Mouse (Mus musculus): ENCODE measurements around the gene Miip. TPM values are rescaled to one million over a fixed set of nuclear protein-coding genes. Genes with fewer than 3 reads are reported as not detected.

Gene Miip
- polyA plus RNA-seq (2015; fragmentation: Nextera tagmentation; extraction: Ambion mirVana) = 33.5 and 38.1 TPM in 2 replicates

- H3K36me3 ChIP-seq (ENCODE audit: control insufficient read depth, insufficient read depth, low read length) = peaks cover 29% of the 10 kb centered on the region
- H3K27ac ChIP-seq (ENCODE audit: low read length) = peak within 1 kb of the TSS; percentile 83
- peak within 1 kb of the TSS; percentile 91 for H3K9ac ChIP-seq (ENCODE audit: low read depth, low read length)
- H3K4me3 ChIP-seq (ENCODE audit: low read length) = peak within 1 kb of the TSS; percentile 90
- WGBS = under 1% methylated on average over 30 of the region's 30 CpGs
- peak within 1 kb of the TSS; percentile 78 for H3K4me2 ChIP-seq (ENCODE audit: low read depth, low read length)
- H3K9me3 ChIP-seq (ENCODE audit: control insufficient read depth, low read length) = no peaks in the 10 kb centered on the region
- peaks cover 15% of the 10 kb centered on the region for H3K4me1 ChIP-seq (ENCODE audit: control insufficient read depth, insufficient read depth, low read length)
- ATAC-seq = peak; percentile 99
- no peaks in the 10 kb centered on the region for H3K27me3 ChIP-seq (replicated peaks; ENCODE audit: control insufficient read depth, insufficient read depth, low read length)
Measured at GRCm38 (mm10) chr4:147868450-147869031, at the start of gene Miip, which contains the start of gene Fv1. TSS of gene Miip (minus strand) at chr4:147868816. TSS of gene Fv1 (plus strand) at chr4:147868979.

- no peaks in the 10 kb centered on the region for H3K9me3 ChIP-seq (ENCODE audit: control insufficient read depth, low read length)
- no peak for ATAC-seq
- H3K4me3 ChIP-seq (ENCODE audit: low read length) = no peak overlapping the region
- H3K27ac ChIP-seq (ENCODE audit: low read length) = no peak overlapping the region
- 87% methylated on average over 5 of the region's 5 CpGs for WGBS
- no peaks in the 10 kb centered on the region for H3K27me3 ChIP-seq (replicated peaks; ENCODE audit: control insufficient read depth, insufficient read depth, low read length)
- no peaks in the 10 kb centered on the region for H3K36me3 ChIP-seq (ENCODE audit: control insufficient read depth, insufficient read depth, low read length)
- no peak overlapping the region for H3K9ac ChIP-seq (ENCODE audit: low read depth, low read length)
- H3K4me2 ChIP-seq (ENCODE audit: low read depth, low read length) = no peak overlapping the region
- peaks cover 4% of the 10 kb centered on the region; the same call in 1 of the 2 replicates for H3K4me1 ChIP-seq (ENCODE audit: control insufficient read depth, insufficient read depth, low read length)
Measured at GRCm38 (mm10) chr4:147909486-147909885, 40.9 kb upstream of the Miip start.

- no peak overlapping the region for H3K4me3 ChIP-seq (ENCODE audit: low read length)
- 0 out of 2 replicates have a peak, but pooled peaks cover 2% of the 10 kb centered on the region for H3K36me3 ChIP-seq (ENCODE audit: control insufficient read depth, insufficient read depth, low read length)
- H3K9me3 ChIP-seq (ENCODE audit: control insufficient read depth, low read length) = no peaks in the 10 kb centered on the region
- H3K27ac ChIP-seq (ENCODE audit: low read length) = no peak overlapping the region
- no peak overlapping the region for H3K4me2 ChIP-seq (ENCODE audit: low read depth, low read length)
- no peak for ATAC-seq
- H3K27me3 ChIP-seq (replicated peaks; ENCODE audit: control insufficient read depth, insufficient read depth, low read length) = no peaks in the 10 kb centered on the region
- H3K4me1 ChIP-seq (ENCODE audit: control insufficient read depth, insufficient read depth, low read length) = peaks cover 13% of the 10 kb centered on the region
- H3K9ac ChIP-seq (ENCODE audit: low read depth, low read length) = no peak overlapping the region
- WGBS = 85% methylated on average over 5 of the region's 5 CpGs
Measured at GRCm38 (mm10) chr4:147906230-147906629, 37.6 kb upstream of the Miip start.

- H3K27me3 ChIP-seq (replicated peaks; ENCODE audit: control insufficient read depth, insufficient read depth, low read length) = no peaks in the 10 kb centered on the region
- 3% methylated on average over 8 of the region's 8 CpGs for WGBS
- H3K9me3 ChIP-seq (ENCODE audit: control insufficient read depth, low read length) = no peaks in the 10 kb centered on the region
- H3K4me3 ChIP-seq (ENCODE audit: low read length) = peak overlapping the region; percentile 94
- ATAC-seq = 0 out of 2 replicates have a peak, but pooled peaks have one; percentile 0
- peak overlapping the region; percentile 96 for H3K9ac ChIP-seq (ENCODE audit: low read depth, low read length)
- H3K4me2 ChIP-seq (ENCODE audit: low read depth, low read length) = peak overlapping the region; percentile 65
- peaks cover 16% of the 10 kb centered on the region for H3K4me1 ChIP-seq (ENCODE audit: control insufficient read depth, insufficient read depth, low read length)
- H3K27ac ChIP-seq (ENCODE audit: low read length) = no peak overlapping the region
- 0 out of 2 replicates have a peak, but pooled peaks cover 2% of the 10 kb centered on the region for H3K36me3 ChIP-seq (ENCODE audit: control insufficient read depth, insufficient read depth, low read length)
Measured at GRCm38 (mm10) chr4:147905090-147905659, 36.6 kb upstream of the Miip start.

GRCm38 (mm10) chr4:147904313-147905089 lies 35.9 kb upstream of the Miip start, which contains the start of gene Mfn2:
TSS of gene Mfn2 (minus strand) at chr4:147904704.
- Histone ChIP-seq H3K27ac (ENCODE audit: low read length) (peak within 1 kb of the TSS; percentile 76), H3K9me3 (ENCODE audit: control insufficient read depth, low read length) (no peaks in the 10 kb centered on the region), H3K4me3 (ENCODE audit: low read length) (peak within 1 kb of the TSS; percentile 94), H3K4me1 (ENCODE audit: control insufficient read depth, insufficient read depth, low read length) (peaks cover 16% of the 10 kb centered on the region), H3K4me2 (ENCODE audit: low read depth, low read length) (peak within 1 kb of the TSS; percentile 65), H3K27me3 (replicated peaks; ENCODE audit: control insufficient read depth, insufficient read depth, low read length) (no peaks in the 10 kb centered on the region), H3K9ac (ENCODE audit: low read depth, low read length) (peak within 1 kb of the TSS; percentile 96), H3K36me3 (ENCODE audit: control insufficient read depth, insufficient read depth, low read length) (0 out of 2 replicates have a peak, but pooled peaks cover 2% of the 10 kb centered on the region)
- WGBS = under 1% methylated on average over 57 of the region's 59 CpGs
- ATAC-seq = peak; percentile 88

GRCm38 (mm10) chr4:147903601-147904000 lies 35.0 kb upstream of the Miip start:
- peak overlapping the region; percentile 94 for H3K4me3 ChIP-seq (ENCODE audit: low read length)
- H3K27ac ChIP-seq (ENCODE audit: low read length) = peak overlapping the region; percentile 76
- H3K36me3 ChIP-seq (ENCODE audit: control insufficient read depth, insufficient read depth, low read length) = 0 out of 2 replicates have a peak, but pooled peaks cover 2% of the 10 kb centered on the region
- peaks cover 16% of the 10 kb centered on the region for H3K4me1 ChIP-seq (ENCODE audit: control insufficient read depth, insufficient read depth, low read length)
- no peak for ATAC-seq
- H3K9ac ChIP-seq (ENCODE audit: low read depth, low read length) = peak overlapping the region; percentile 96
- H3K27me3 ChIP-seq (replicated peaks; ENCODE audit: control insufficient read depth, insufficient read depth, low read length) = no peaks in the 10 kb centered on the region
- whole genome bisulfite sequencing = 70% methylated on average over 3 of the region's 3 CpGs
- peak overlapping the region; percentile 47 for H3K4me2 ChIP-seq (ENCODE audit: low read depth, low read length)
- H3K9me3 ChIP-seq (ENCODE audit: control insufficient read depth, low read length) = no peaks in the 10 kb centered on the region

DNA sequence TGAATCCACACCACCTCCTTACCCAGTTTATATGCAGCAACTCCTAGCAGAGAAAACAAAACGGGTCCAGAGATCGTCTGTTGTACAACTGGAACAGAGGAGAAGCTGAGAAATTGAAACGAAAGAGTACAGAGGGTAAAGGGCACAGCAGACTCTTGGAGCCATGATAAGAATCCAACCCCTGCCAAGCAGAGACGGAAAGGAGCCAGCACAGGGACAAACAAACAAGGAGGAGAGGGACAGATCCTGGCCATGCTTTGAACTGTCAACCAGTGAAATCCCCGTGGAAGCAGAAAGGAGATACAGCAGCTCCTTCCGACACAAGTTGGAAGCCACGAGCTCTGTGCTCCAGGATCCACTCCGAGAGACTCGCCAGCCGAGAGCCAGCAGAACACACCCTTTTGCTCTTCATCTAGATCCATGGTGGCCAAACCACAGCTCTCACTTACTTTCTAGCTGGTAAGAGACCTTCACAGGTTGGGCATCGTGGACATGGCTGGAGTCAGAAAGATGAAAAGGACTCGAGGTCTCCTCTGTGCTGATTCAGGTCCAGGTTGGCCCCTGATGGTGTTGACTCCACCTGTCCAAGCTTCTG lies 34.4 kb upstream of the Miip start:
- H3K36me3 ChIP-seq (ENCODE audit: control insufficient read depth, insufficient read depth, low read length) = 0 out of 2 replicates have a peak, but pooled peaks cover 2% of the 10 kb centered on the region
- peak overlapping the region; percentile 12 for H3K4me3 ChIP-seq (ENCODE audit: low read length)
- peak overlapping the region; percentile 30; the same call in 1 of the 2 replicates for H3K9ac ChIP-seq (ENCODE audit: low read depth, low read length)
- no peaks in the 10 kb centered on the region for H3K9me3 ChIP-seq (ENCODE audit: control insufficient read depth, low read length)
- H3K27me3 ChIP-seq (replicated peaks; ENCODE audit: control insufficient read depth, insufficient read depth, low read length) = no peaks in the 10 kb centered on the region
- peak overlapping the region; percentile 47; the same call in 1 of the 2 replicates for H3K4me2 ChIP-seq (ENCODE audit: low read depth, low read length)
- H3K4me1 ChIP-seq (ENCODE audit: control insufficient read depth, insufficient read depth, low read length) = peaks cover 16% of the 10 kb centered on the region
- 84% methylated on average over 12 of the region's 12 CpGs for WGBS
- ATAC-seq = no peak
- peak overlapping the region; percentile 76 for H3K27ac ChIP-seq (ENCODE audit: low read length)

DNA sequence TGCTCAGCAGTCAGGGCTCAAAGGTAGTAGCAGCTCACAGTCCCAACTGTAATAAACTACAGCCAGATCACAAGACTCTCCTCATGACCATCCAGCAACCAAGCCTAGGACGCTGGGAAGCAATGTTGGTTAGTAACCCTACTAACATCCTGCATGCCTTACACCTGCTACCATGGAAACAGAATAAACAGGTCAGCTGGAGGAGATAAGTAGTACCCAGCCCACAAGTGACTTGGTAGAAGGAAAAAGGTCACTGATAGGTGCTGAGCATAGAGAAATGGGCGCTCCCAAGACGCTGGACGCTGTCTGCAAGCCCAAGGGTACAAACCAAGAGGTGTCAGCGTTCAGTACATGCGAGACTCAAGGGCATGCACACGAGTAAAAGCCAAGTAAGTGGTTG lies 31.8 kb upstream of the Miip start:
- Histone ChIP-seq H3K4me3 (ENCODE audit: low read length) (no peak overlapping the region), H3K9ac (ENCODE audit: low read depth, low read length) (no peak overlapping the region), H3K4me2 (ENCODE audit: low read depth, low read length) (no peak overlapping the region), H3K4me1 (ENCODE audit: control insufficient read depth, insufficient read depth, low read length) (peaks cover 16% of the 10 kb centered on the region), H3K27ac (ENCODE audit: low read length) (peak overlapping the region; percentile 59), H3K36me3 (ENCODE audit: control insufficient read depth, insufficient read depth, low read length) (peaks cover 6% of the 10 kb centered on the region; the same call in 1 of the 2 replicates), H3K27me3 (replicated peaks; ENCODE audit: control insufficient read depth, insufficient read depth, low read length) (no peaks in the 10 kb centered on the region), H3K9me3 (ENCODE audit: control insufficient read depth, low read length) (no peaks in the 10 kb centered on the region)
- peak; percentile 75 for ATAC-seq
- WGBS = 78% methylated on average over 7 of the region's 7 CpGs
